Mouse (Mus musculus) midbrain, embryonic 11.5 days (tissue): ENCODE results near the gene Mtif2. TPM values are rescaled to one million over a fixed set of nuclear protein-coding genes. Genes with fewer than 3 reads are reported as not detected.
"Not testable (repeated sequence)": the region's sequence is repeated elsewhere in the genome, so short reads cannot be mapped to it uniquely, and the experiment has no call there.

Experiments used
- ATAC-seq: fragments of 200-750 bp; cut with Nextera tagmentation; 2 replicates; pipeline ENCODE4 v1.8.0; 2017; ENCODE audit warnings: moderate TSS enrichment, moderate library complexity; ENCODE audit not compliant: low FRiP score
- DNase-seq: peaks from one replicate; pipeline ENCODE4 v3.0.0; 2015; ENCODE audit warnings: low spot score; ENCODE audit errors: missing footprints
- H3K27ac ChIP-seq: fragments of 300-500 bp; sonication (generic); 2 replicates; pipeline ENCODE4 v1.5.1; 2014; ENCODE audit warnings: low read depth, low read length
- H3K27me3 ChIP-seq: fragments of 300-500 bp; sonication (generic); 2 replicates; pipeline ENCODE4 v1.6.1; 2014; ENCODE audit warnings: mild to moderate bottlenecking, low read length, moderate library complexity, mixed read lengths; ENCODE audit not compliant: control insufficient read depth, insufficient read depth
- H3K36me3 ChIP-seq: fragments of 300-500 bp; sonication (generic); 2 replicates; pipeline ENCODE4 v1.6.1; 2014; ENCODE audit warnings: mild to moderate bottlenecking, low read length, moderate library complexity, mixed read lengths; ENCODE audit not compliant: control insufficient read depth, insufficient read depth
- H3K4me1 ChIP-seq: fragments of 300-500 bp; sonication (generic); 2 replicates; pipeline ENCODE4 v1.6.1; 2014; ENCODE audit warnings: low read length; ENCODE audit not compliant: control insufficient read depth, insufficient read depth
- H3K4me2 ChIP-seq: fragments of 300-500 bp; sonication (generic); 2 replicates; pipeline ENCODE4 v1.6.1; 2014; ENCODE audit warnings: mild to moderate bottlenecking, moderate library complexity
- H3K4me3 ChIP-seq: fragments of 300-500 bp; sonication (generic); 2 replicates; pipeline ENCODE4 v1.5.1; 2014; ENCODE audit warnings: low read depth, low read length
- H3K9ac ChIP-seq: fragments of 300-500 bp; sonication (generic); 2 replicates; pipeline ENCODE4 v1.6.1; 2014; ENCODE audit warnings: low read length
- H3K9me3 ChIP-seq: fragments of 300-500 bp; sonication (generic); 2 replicates; pipeline ENCODE4 v1.6.1; 2016; ENCODE audit warnings: low read length; ENCODE audit not compliant: control insufficient read depth
- WGBS: fragments of 180-500 bp; shearing (Covaris S2); extraction: QIAGEN DNeasy Blood & Tissue Kit; methylation state at CpG from one replicate; pipeline ENCODE4 v1.1.7; 2014; 5-methylcytosine and 5-hydroxymethylcytosine counted together
- polyA plus RNA-seq: library from polyadenylated mRNA; unstranded; fragments of >200 nt; fragmentation: Nextera tagmentation; extraction: Ambion mirVana; gene quantifications from 2 replicates; pipeline ENCODE4 v1.2.1, GENCODE M21; 2014

Mtif2 gene
- polyA plus RNA-seq, 1 experiment from 2014 or later = 39.9 TPM

- WGBS = 3% methylated on average over 40 of the region's 40 CpGs
- Histone ChIP-seq H3K4me2 (peak within 1 kb of the TSS; percentile 65), H3K27me3 (no peaks in the 10 kb centered on the region), H3K4me3 (peak within 1 kb of the TSS; percentile 60), H3K27ac (no peak within 1 kb of the TSS; the same call in 1 of the 2 replicates), H3K9me3 (no peaks in the 10 kb centered on the region), H3K36me3 (peaks cover 5% of the 10 kb centered on the region; the same call in 1 of the 2 replicates), H3K4me1 (peaks cover 6% of the 10 kb centered on the region), H3K9ac (peak within 1 kb of the TSS; percentile 75)
- ATAC-seq (peak; percentile 100), DNase-seq (peak; percentile 98)
Measured at GRCm38 (mm10) chr11:29514682-29515412, 11.4 kb upstream of the Mtif2 start, which contains the start of gene Prorsd1. Prorsd1 (minus strand) TSS chr11:29515033.

GRCm38 (mm10) chr11:29538201-29538600 is 12.0 kb downstream of the Mtif2 start:
- H3K27ac ChIP-seq = no peak overlapping the region
- H3K4me1 ChIP-seq = no peaks in the 10 kb centered on the region
- no peaks in the 10 kb centered on the region for H3K27me3 ChIP-seq
- no peak overlapping the region for H3K9ac ChIP-seq
- ATAC-seq (no peak), DNase-seq (no peak)
- WGBS = 94% methylated on average over 1 of the region's 1 CpGs
- H3K4me2 ChIP-seq = no peak overlapping the region
- peaks cover 10% of the 10 kb centered on the region; the same call in 1 of the 2 replicates for H3K36me3 ChIP-seq
- no peak overlapping the region for H3K4me3 ChIP-seq
- H3K9me3 ChIP-seq = no peaks in the 10 kb centered on the region

GRCm38 (mm10) chr11:29544225-29544945 is 18.2 kb downstream of the Mtif2 start:
- H3K9me3 ChIP-seq = no peaks in the 10 kb centered on the region
- H3K4me2 ChIP-seq = no peak overlapping the region
- no peak overlapping the region for H3K9ac ChIP-seq
- H3K4me1 ChIP-seq = peaks cover 12% of the 10 kb centered on the region; the same call in 1 of the 2 replicates
- H3K36me3 ChIP-seq = peaks cover 11% of the 10 kb centered on the region; the same call in 1 of the 2 replicates
- no peak overlapping the region for H3K27ac ChIP-seq
- 83% methylated on average over 3 of the region's 3 CpGs for WGBS
- ATAC-seq (no peak), DNase-seq (peak; percentile 85)
- no peak overlapping the region for H3K4me3 ChIP-seq
- H3K27me3 ChIP-seq = no peaks in the 10 kb centered on the region

- H3K36me3 ChIP-seq = peaks cover 11% of the 10 kb centered on the region; the same call in 1 of the 2 replicates
- not testable (repeated sequence) for H3K27me3 ChIP-seq, H3K4me2 ChIP-seq, ATAC-seq, H3K9ac ChIP-seq, H3K4me3 ChIP-seq, DNase-seq, H3K27ac ChIP-seq, H3K9me3 ChIP-seq
- 87% methylated on average over 4 of the region's 4 CpGs for WGBS
- H3K4me1 ChIP-seq = peaks cover 12% of the 10 kb centered on the region; the same call in 1 of the 2 replicates
Measured at GRCm38 (mm10) chr11:29545150-29545752, 19.0 kb downstream of the Mtif2 start.

GRCm38 (mm10) chr11:29546297-29546696 is 20.1 kb downstream of the Mtif2 start:
- WGBS = 94% methylated on average over 2 of the region's 2 CpGs
- peak overlapping the region; percentile 72 for H3K4me2 ChIP-seq
- H3K27ac ChIP-seq, H3K9me3 ChIP-seq, ATAC-seq, DNase-seq, H3K27me3 ChIP-seq: not testable (repeated sequence)
- peak overlapping the region; percentile 67 for H3K4me3 ChIP-seq
- H3K4me1 ChIP-seq = peaks cover 12% of the 10 kb centered on the region; the same call in 1 of the 2 replicates
- peak overlapping the region; percentile 88; the same call in 1 of the 2 replicates for H3K9ac ChIP-seq
- peaks cover 11% of the 10 kb centered on the region; the same call in 1 of the 2 replicates for H3K36me3 ChIP-seq

GRCm38 (mm10) chr11:29546762-29547161 is 20.6 kb downstream of the Mtif2 start:
- peak overlapping the region; percentile 72 for H3K4me2 ChIP-seq
- H3K9me3 ChIP-seq = no peaks in the 10 kb centered on the region
- H3K27me3 ChIP-seq = no peaks in the 10 kb centered on the region
- H3K4me3 ChIP-seq = peak overlapping the region; percentile 67
- peak overlapping the region; percentile 88 for H3K9ac ChIP-seq
- peaks cover 12% of the 10 kb centered on the region; the same call in 1 of the 2 replicates for H3K4me1 ChIP-seq
- H3K27ac ChIP-seq = no peak overlapping the region
- no peak for DNase-seq
- ATAC-seq = no peak
- 26% methylated on average over 2 of the region's 2 CpGs for WGBS
- peaks cover 11% of the 10 kb centered on the region; the same call in 1 of the 2 replicates for H3K36me3 ChIP-seq

- H3K4me1 ChIP-seq = peaks cover 12% of the 10 kb centered on the region; the same call in 1 of the 2 replicates
- peaks cover 11% of the 10 kb centered on the region; the same call in 1 of the 2 replicates for H3K36me3 ChIP-seq
- H3K27ac ChIP-seq = peak overlapping the region; percentile 44; the same call in 1 of the 2 replicates
- ATAC-seq (peak; percentile 22), DNase-seq (no peak)
- peak overlapping the region; percentile 72 for H3K4me2 ChIP-seq
- H3K27me3 ChIP-seq = no peaks in the 10 kb centered on the region
- no peaks in the 10 kb centered on the region for H3K9me3 ChIP-seq
- peak overlapping the region; percentile 88 for H3K9ac ChIP-seq
- WGBS = under 1% methylated on average over 27 of the region's 27 CpGs
- peak overlapping the region; percentile 67 for H3K4me3 ChIP-seq
Measured at GRCm38 (mm10) chr11:29547249-29547751, 21.1 kb downstream of the Mtif2 start.

GRCm38 (mm10) chr11:29547752-29548503 is 21.7 kb downstream of the Mtif2 start, which contains the start of the genes Clhc1 and Rps27a:
Clhc1 (plus strand) TSS chr11:29547950.
Rps27a (minus strand) TSS chr11:29548109.
- Histone ChIP-seq H3K36me3 (peaks cover 11% of the 10 kb centered on the region; the same call in 1 of the 2 replicates), H3K9ac (peak within 1 kb of the TSS; percentile 88), H3K4me2 (peak within 1 kb of the TSS; percentile 72), H3K27me3 (no peaks in the 10 kb centered on the region), H3K9me3 (no peaks in the 10 kb centered on the region), H3K27ac (peak within 1 kb of the TSS; percentile 44; the same call in 1 of the 2 replicates), H3K4me1 (peaks cover 12% of the 10 kb centered on the region; the same call in 1 of the 2 replicates), H3K4me3 (peak within 1 kb of the TSS; percentile 67)
- peak; percentile 97 for ATAC-seq
- WGBS = under 1% methylated on average over 46 of the region's 46 CpGs
- peak; percentile 100 for DNase-seq
